31 mouse cellular contexts compared by ENCODE assay signal in genomic region chr12:8632737-8633365, GRCm38 (mm10). TPM values are rescaled to one million over a fixed set of nuclear protein-coding genes. Genes with fewer than 3 reads are reported as not detected.
"Had no signal": no experiment of that assay in that cellular context is flagged by ENCODE, and none has a peak within 500 bp of the region (broad histone marks: within the 10 kb centered on the region; RNA-seq: fewer than 3 reads in every experiment).

No protein-coding gene starts in this region.

- H3K4me3 ChIP-seq: liver, embryonic 13.5 days; megakaryocyte, embryonic 14.5 days; midbrain, embryonic 10.5 days; midbrain, embryonic 15.5 days; neural tube, embryonic 12.5 days; neural tube, embryonic 15.5 days had no signal

- H3K9ac ChIP-seq: liver, embryonic 13.5 days; midbrain, embryonic 15.5 days; neural tube, embryonic 12.5 days; neural tube, embryonic 15.5 days had no signal

- H3K4me2 ChIP-seq: liver, embryonic 13.5 days; midbrain, embryonic 15.5 days; neural tube, embryonic 12.5 days; neural tube, embryonic 15.5 days had no signal

- H3K27ac ChIP-seq: liver, embryonic 13.5 days; midbrain, embryonic 10.5 days; midbrain, embryonic 15.5 days; neural tube, embryonic 12.5 days; neural tube, embryonic 15.5 days; stomach, postnatal 0 days had no signal

- H3K9me3 ChIP-seq: liver, embryonic 13.5 days; midbrain, embryonic 10.5 days; midbrain, embryonic 15.5 days; neural tube, embryonic 15.5 days had no signal

- ATAC-seq: intestine, embryonic 16.5 days; midbrain, embryonic 15.5 days had no signal

- DNase-seq: kidney, adult 18-20 months; kidney, adult 9 months; kidney, postnatal 14 days; kidney, postnatal 4 days; layer of hippocampus, adult 9-11 months; liver, embryonic 13.5 days; lung, adult 2 months; lung, postnatal 36 days; right cerebral cortex, adult 18-20 months; right cerebral cortex, postnatal 14 days; right cerebral cortex, postnatal 4 days; thymus, adult 2 months; thymus, postnatal 14 days; thymus, postnatal 4 days had no signal

- H3K4me1 ChIP-seq: liver, embryonic 13.5 days; midbrain, embryonic 10.5 days; midbrain, embryonic 15.5 days; neural tube, embryonic 12.5 days; neural tube, embryonic 15.5 days had no signal

- H3K36me3 ChIP-seq: midbrain, embryonic 15.5 days; neural tube, embryonic 12.5 days; neural tube, embryonic 15.5 days had no signal

- H3K27me3 ChIP-seq: liver, embryonic 13.5 days; megakaryocyte, embryonic 14.5 days; midbrain, embryonic 15.5 days; neural tube, embryonic 12.5 days; neural tube, embryonic 15.5 days had no signal

RNA-seq across cellular contexts. Expression of gene Slc7a15, which starts 34.0 kb away (rescaled TPM):
- total RNA-seq: layer of hippocampus, adult 18-20 months; layer of hippocampus, postnatal 25 days; left cerebral cortex, adult 18-20 months; left cerebral cortex, postnatal 10 days; left cerebral cortex, postnatal 36 days; liver, adult 2 months had no signal
- polyA plus RNA-seq: limb, embryonic 11.5 days; limb, embryonic 14.5 days; liver, embryonic 13.5 days; lung, adult 2 months; lung, embryonic 16.5 days; midbrain, embryonic 10.5 days; midbrain, embryonic 15.5 days; neural tube, embryonic 12.5 days; neural tube, embryonic 15.5 days; stomach, embryonic 14.5 days; stomach, postnatal 0 days had no signal
